9 mouse cellular contexts compared by ENCODE assay signal in genomic region chr9:29654885-29655284, GRCm38 (mm10).
DNase-seq lines count a peak whose midpoint lies in the region; ATAC-seq and TF ChIP-seq lines count a peak whose summit lies in the region.
"Had no signal": no experiment of that assay in that cellular context is flagged by ENCODE, and none has a peak within 500 bp of the region (broad histone marks: within the 10 kb centered on the region; RNA-seq: fewer than 3 reads in every experiment).

No protein-coding gene starts in this region.

- DNase-seq in forebrain, embryonic 10.5 days (ENCODE audit: extremely low spot score, low spot score) = peak; percentile 41
- DNase-seq in liver = peak; percentile 25
- DNase-seq in liver, embryonic 11.5 days (ENCODE audit: low spot score) = no peak
- DNase-seq in brain, embryonic 14.5 days (ENCODE audit: low read depth) = peak; percentile 72
- DNase-seq in kidney, postnatal 14 days = peak; percentile 33
- DNase-seq in neural tube, embryonic 10.5 days (ENCODE audit: extremely low spot score, low spot score) = peak; percentile 45
- DNase-seq in adipocyte (ENCODE audit: low spot score) = no peak

- TF ChIP-seq CTCF in brain, embryonic 14.5 days (IDR thresholded peaks at IDR 0.05; ENCODE audit: borderline replicate concordance, extremely low read depth, insufficient read depth, insufficient read length) = peak; percentile 92

- H3K9ac ChIP-seq in forebrain, embryonic 15.5 days (replicated peaks) = no peak overlapping the region
- no peak overlapping the region for H3K9ac ChIP-seq in liver, embryonic 11.5 days (ENCODE audit: low read depth, low read length)
- H3K9ac ChIP-seq: lung, embryonic 15.5 days had no signal

- H3K36me3 ChIP-seq in forebrain, embryonic 10.5 days (replicated peaks) = no peaks in the 10 kb centered on the region
- H3K36me3 ChIP-seq in forebrain, embryonic 15.5 days = no peaks in the 10 kb centered on the region
- H3K36me3 ChIP-seq in liver, embryonic 11.5 days (ENCODE audit: control insufficient read depth, insufficient read depth, low read length) = no peaks in the 10 kb centered on the region
- H3K36me3 ChIP-seq: lung, embryonic 15.5 days had no signal

- 17% methylated on average over 6 of the region's 6 CpGs for WGBS in forebrain, embryonic 10.5 days
- 10% methylated on average over 6 of the region's 6 CpGs for WGBS in forebrain, embryonic 15.5 days
- WGBS in liver, embryonic 11.5 days = 10% methylated on average over 6 of the region's 6 CpGs

- no peak overlapping the region for H3K27ac ChIP-seq in forebrain, embryonic 10.5 days
- H3K27ac ChIP-seq in forebrain, embryonic 15.5 days (replicated peaks) = no peak overlapping the region
- H3K27ac ChIP-seq in liver, embryonic 11.5 days (ENCODE audit: low read depth, low read length) = no peak overlapping the region
- H3K27ac ChIP-seq: lung, embryonic 15.5 days had no signal

- ATAC-seq in forebrain, embryonic 15.5 days (replicated peaks) = no peak
- ATAC-seq in liver, embryonic 11.5 days (replicated peaks; ENCODE audit: low FRiP score) = no peak

- no peak overlapping the region for H3K4me3 ChIP-seq in forebrain, embryonic 10.5 days
- H3K4me3 ChIP-seq in forebrain, embryonic 15.5 days = no peak overlapping the region
- no peak overlapping the region for H3K4me3 ChIP-seq in liver, embryonic 11.5 days (ENCODE audit: low read depth, low read length)
- H3K4me3 ChIP-seq: lung, embryonic 15.5 days had no signal

- peaks cover 33% of the 10 kb centered on the region for H3K4me1 ChIP-seq in forebrain, embryonic 10.5 days
- H3K4me1 ChIP-seq in forebrain, embryonic 15.5 days = peaks cover 17% of the 10 kb centered on the region
- no peaks in the 10 kb centered on the region for H3K4me1 ChIP-seq in liver, embryonic 11.5 days (replicated peaks; ENCODE audit: control insufficient read depth, insufficient read depth, low read length)
- H3K4me1 ChIP-seq: lung, embryonic 15.5 days had no signal

- TF ChIP-seq POLR2A in brain, embryonic 14.5 days (IDR thresholded peaks at IDR 0.05; ENCODE audit: borderline replicate concordance, extremely low read depth, insufficient read depth, insufficient read length, poor library complexity, severe bottlenecking) = no peak

- peaks cover 7% of the 10 kb centered on the region for H3K27me3 ChIP-seq in forebrain, embryonic 10.5 days (ENCODE audit: poor library complexity, severe bottlenecking)
- H3K27me3 ChIP-seq in forebrain, embryonic 15.5 days = no peaks in the 10 kb centered on the region
- H3K27me3 ChIP-seq in liver, embryonic 11.5 days (replicated peaks; ENCODE audit: control insufficient read depth, insufficient read depth, low read length) = no peaks in the 10 kb centered on the region

- no peaks in the 10 kb centered on the region; the same call in 1 of the 2 replicates for H3K9me3 ChIP-seq in forebrain, embryonic 10.5 days
- no peaks in the 10 kb centered on the region for H3K9me3 ChIP-seq in forebrain, embryonic 15.5 days
- no peaks in the 10 kb centered on the region for H3K9me3 ChIP-seq in liver, embryonic 11.5 days (ENCODE audit: control insufficient read depth, low read length)
- H3K9me3 ChIP-seq: lung, embryonic 15.5 days had no signal

- no peak overlapping the region for H3K4me2 ChIP-seq in forebrain, embryonic 15.5 days (replicated peaks)
- H3K4me2 ChIP-seq in liver, embryonic 11.5 days = no peak overlapping the region
- H3K4me2 ChIP-seq: lung, embryonic 15.5 days had no signal

Comparison
In these comparisons a context has a peak if more than half of its experiments do, and no peak if none do; other contexts are left out.
1. DNase-seq: peak in forebrain, embryonic 10.5 days (single experiment), liver (single experiment), brain, embryonic 14.5 days (single experiment), kidney, postnatal 14 days (single experiment) and neural tube, embryonic 10.5 days (single experiment); none in liver, embryonic 11.5 days (single experiment) and adipocyte (single experiment).